Mouse (Mus musculus): Measurements from ENCODE around the gene Otx1. TPM values are rescaled to one million over a fixed set of nuclear protein-coding genes. Genes with fewer than 3 reads are reported as not detected.

Otx1 gene
- polyA plus RNA-seq, 1 experiment from 2014 or later: 0.05 TPM

- WGBS: 4% methylated on average over 18 of the region's 18 CpGs
- Histone ChIP-seq H3K9me3 (ENCODE audit: control insufficient read depth, low read length) (no peaks in the 10 kb centered on the region), H3K4me3 (ENCODE audit: control insufficient read depth in 1 of 2, insufficient read depth in 1 of 2, low read depth in 1 of 2, low read length in 2 of 2) (peak overlapping the region in 1 of 2 experiments; percentile 28; a peak in 2 of 4 replicates), H3K27me3 (ENCODE audit: control insufficient read depth, insufficient read depth, low read length) (peaks cover 62% of the 10 kb centered on the region), H3K36me3 (ENCODE audit: control insufficient read depth, insufficient read depth, low read length) (peaks cover 13% of the 10 kb centered on the region), H3K9ac (ENCODE audit: low read length) (peak overlapping the region; percentile 44; the same call in 1 of the 2 replicates), H3K4me1 (ENCODE audit: control insufficient read depth in 2 of 2, insufficient read depth in 2 of 2, low read length in 2 of 2) (peaks cover 9 to 18% of the 10 kb centered on the region in 2 experiments), H3K27ac (replicated peaks in 1 of 2; ENCODE audit: control insufficient read depth in 1 of 2, insufficient read depth in 1 of 2, low read depth in 2 of 2, low read length in 2 of 2) (no peak overlapping the region), H3K4me2 (ENCODE audit: low read length) (peak overlapping the region; percentile 44)
- ATAC-seq (ENCODE audit: insufficient number of reproducible peaks, insufficient read depth, low FRiP score, low read depth): no peak
These were observed 1.7 kb upstream of the Otx1 start for GRCm38 (mm10) chr11:22004331-22004841.

GRCm38 (mm10) chr11:22003341-22003981 is 764 bp upstream of the Otx1 start:
- no peak for ATAC-seq (ENCODE audit: insufficient number of reproducible peaks, insufficient read depth, low FRiP score, low read depth)
- H3K36me3 ChIP-seq (ENCODE audit: control insufficient read depth, insufficient read depth, low read length): peaks cover 13% of the 10 kb centered on the region
- no peaks in the 10 kb centered on the region for H3K9me3 ChIP-seq (ENCODE audit: control insufficient read depth, low read length)
- no peak overlapping the region for H3K27ac ChIP-seq (replicated peaks in 1 of 2; ENCODE audit: control insufficient read depth in 1 of 2, insufficient read depth in 1 of 2, low read depth in 2 of 2, low read length in 2 of 2)
- H3K27me3 ChIP-seq (ENCODE audit: control insufficient read depth, insufficient read depth, low read length): peaks cover 67% of the 10 kb centered on the region
- H3K4me2 ChIP-seq (ENCODE audit: low read length): peak overlapping the region; percentile 97
- WGBS: 2% methylated on average over 30 of the region's 31 CpGs
- H3K4me3 ChIP-seq (ENCODE audit: control insufficient read depth in 1 of 2, insufficient read depth in 1 of 2, low read depth in 1 of 2, low read length in 2 of 2): peak overlapping the region; percentile 18 to 68
- peaks cover 9 to 16% of the 10 kb centered on the region in 2 experiments for H3K4me1 ChIP-seq (ENCODE audit: control insufficient read depth in 2 of 2, insufficient read depth in 2 of 2, low read length in 2 of 2)
- H3K9ac ChIP-seq (ENCODE audit: low read length): no peak overlapping the region

- Histone ChIP-seq H3K27me3 (ENCODE audit: control insufficient read depth, insufficient read depth, low read length) (peaks cover 70% of the 10 kb centered on the region), H3K4me1 (ENCODE audit: control insufficient read depth in 2 of 2, insufficient read depth in 2 of 2, low read length in 2 of 2) (peaks cover 9 to 17% of the 10 kb centered on the region in 2 experiments), H3K4me2 (ENCODE audit: low read length) (peak overlapping the region; percentile 97), H3K9ac (ENCODE audit: low read length) (peak overlapping the region; percentile 69), H3K9me3 (ENCODE audit: control insufficient read depth, low read length) (no peaks in the 10 kb centered on the region), H3K27ac (replicated peaks in 1 of 2; ENCODE audit: control insufficient read depth in 1 of 2, insufficient read depth in 1 of 2, low read depth in 2 of 2, low read length in 2 of 2) (no peak overlapping the region), H3K36me3 (ENCODE audit: control insufficient read depth, insufficient read depth, low read length) (peaks cover 13% of the 10 kb centered on the region), H3K4me3 (ENCODE audit: control insufficient read depth in 1 of 2, insufficient read depth in 1 of 2, low read depth in 1 of 2, low read length in 2 of 2) (peak overlapping the region; percentile 68 to 72)
- WGBS: under 1% methylated on average over 34 of the region's 34 CpGs
- no peak for ATAC-seq (ENCODE audit: insufficient number of reproducible peaks, insufficient read depth, low FRiP score, low read depth)
These were observed 475 bp downstream of the Otx1 start for GRCm38 (mm10) chr11:22002062-22002782.

- H3K4me2 ChIP-seq (ENCODE audit: low read length): peak overlapping the region; percentile 97
- peak overlapping the region; percentile 68 to 72 for H3K4me3 ChIP-seq (ENCODE audit: control insufficient read depth in 1 of 2, insufficient read depth in 1 of 2, low read depth in 1 of 2, low read length in 2 of 2)
- peaks cover 68% of the 10 kb centered on the region for H3K27me3 ChIP-seq (ENCODE audit: control insufficient read depth, insufficient read depth, low read length)
- under 1% methylated on average over 51 of the region's 59 CpGs for WGBS
- peak; percentile 77 for ATAC-seq (ENCODE audit: insufficient number of reproducible peaks, insufficient read depth, low FRiP score, low read depth)
- H3K4me1 ChIP-seq (ENCODE audit: control insufficient read depth in 2 of 2, insufficient read depth in 2 of 2, low read length in 2 of 2): peaks cover 12 to 23% of the 10 kb centered on the region in 2 experiments
- peaks cover 10% of the 10 kb centered on the region for H3K36me3 ChIP-seq (ENCODE audit: control insufficient read depth, insufficient read depth, low read length)
- H3K27ac ChIP-seq (replicated peaks in 1 of 2; ENCODE audit: control insufficient read depth in 1 of 2, insufficient read depth in 1 of 2, low read depth in 2 of 2, low read length in 2 of 2): no peak overlapping the region
- H3K9me3 ChIP-seq (ENCODE audit: control insufficient read depth, low read length): no peaks in the 10 kb centered on the region
- H3K9ac ChIP-seq (ENCODE audit: low read length): peak overlapping the region; percentile 69
These were observed 1.2 kb downstream of the Otx1 start for GRCm38 (mm10) chr11:22001321-22002061.

- peak overlapping the region; percentile 60 for H3K9ac ChIP-seq (ENCODE audit: low read length)
- H3K4me2 ChIP-seq (ENCODE audit: low read length): peak overlapping the region; percentile 97
- peaks cover 2% of the 10 kb centered on the region; the same call in 1 of the 2 replicates for H3K36me3 ChIP-seq (ENCODE audit: control insufficient read depth, insufficient read depth, low read length)
- H3K4me1 ChIP-seq (ENCODE audit: control insufficient read depth in 2 of 2, insufficient read depth in 2 of 2, low read length in 2 of 2): peaks cover 15 to 26% of the 10 kb centered on the region in 2 experiments
- no peak for ATAC-seq (ENCODE audit: insufficient number of reproducible peaks, insufficient read depth, low FRiP score, low read depth)
- H3K4me3 ChIP-seq (ENCODE audit: control insufficient read depth in 1 of 2, insufficient read depth in 1 of 2, low read depth in 1 of 2, low read length in 2 of 2): peak overlapping the region; percentile 68 to 72
- 10% methylated on average over 48 of the region's 48 CpGs for WGBS
- H3K9me3 ChIP-seq (ENCODE audit: control insufficient read depth, low read length): no peaks in the 10 kb centered on the region
- no peak overlapping the region for H3K27ac ChIP-seq (replicated peaks in 1 of 2; ENCODE audit: control insufficient read depth in 1 of 2, insufficient read depth in 1 of 2, low read depth in 2 of 2, low read length in 2 of 2)
- peaks cover 68% of the 10 kb centered on the region for H3K27me3 ChIP-seq (ENCODE audit: control insufficient read depth, insufficient read depth, low read length)
These were observed 2.2 kb downstream of the Otx1 start for GRCm38 (mm10) chr11:22000316-22001076.

GRCm38 (mm10) chr11:21999396-22000315 is 3.0 kb downstream of the Otx1 start:
- Histone ChIP-seq H3K4me3 (ENCODE audit: control insufficient read depth in 1 of 2, insufficient read depth in 1 of 2, low read depth in 1 of 2, low read length in 2 of 2) (peak overlapping the region in 1 of 2 experiments; percentile 68; a peak in 2 of 4 replicates), H3K9me3 (ENCODE audit: control insufficient read depth, low read length) (no peaks in the 10 kb centered on the region), H3K27me3 (ENCODE audit: control insufficient read depth, insufficient read depth, low read length) (peaks cover 65% of the 10 kb centered on the region), H3K36me3 (ENCODE audit: control insufficient read depth, insufficient read depth, low read length) (no peaks in the 10 kb centered on the region), H3K4me1 (ENCODE audit: control insufficient read depth in 2 of 2, insufficient read depth in 2 of 2, low read length in 2 of 2) (peaks cover 15 to 25% of the 10 kb centered on the region in 2 experiments), H3K9ac (ENCODE audit: low read length) (no peak overlapping the region), H3K4me2 (ENCODE audit: low read length) (no peak overlapping the region), H3K27ac (replicated peaks in 1 of 2; ENCODE audit: control insufficient read depth in 1 of 2, insufficient read depth in 1 of 2, low read depth in 2 of 2, low read length in 2 of 2) (no peak overlapping the region)
- 30% methylated on average over 31 of the region's 31 CpGs for WGBS
- no peak for ATAC-seq (ENCODE audit: insufficient number of reproducible peaks, insufficient read depth, low FRiP score, low read depth)
